Mouse (Mus musculus) CD4-positive, CD25-positive, alpha-beta regulatory T cell, adult 2 months (primary cell): ENCODE results near the gene Amacr.
"Not testable (repeated sequence)": the region's sequence is repeated elsewhere in the genome, so short reads cannot be mapped to it uniquely, and the experiment has no call there.

Experiments used
- DNase-seq: peaks from one replicate; pipeline ENCODE4 v3.0.0-alpha.2; 2012; ENCODE audit warnings: low read depth, low spot score

Amacr gene

DNA sequence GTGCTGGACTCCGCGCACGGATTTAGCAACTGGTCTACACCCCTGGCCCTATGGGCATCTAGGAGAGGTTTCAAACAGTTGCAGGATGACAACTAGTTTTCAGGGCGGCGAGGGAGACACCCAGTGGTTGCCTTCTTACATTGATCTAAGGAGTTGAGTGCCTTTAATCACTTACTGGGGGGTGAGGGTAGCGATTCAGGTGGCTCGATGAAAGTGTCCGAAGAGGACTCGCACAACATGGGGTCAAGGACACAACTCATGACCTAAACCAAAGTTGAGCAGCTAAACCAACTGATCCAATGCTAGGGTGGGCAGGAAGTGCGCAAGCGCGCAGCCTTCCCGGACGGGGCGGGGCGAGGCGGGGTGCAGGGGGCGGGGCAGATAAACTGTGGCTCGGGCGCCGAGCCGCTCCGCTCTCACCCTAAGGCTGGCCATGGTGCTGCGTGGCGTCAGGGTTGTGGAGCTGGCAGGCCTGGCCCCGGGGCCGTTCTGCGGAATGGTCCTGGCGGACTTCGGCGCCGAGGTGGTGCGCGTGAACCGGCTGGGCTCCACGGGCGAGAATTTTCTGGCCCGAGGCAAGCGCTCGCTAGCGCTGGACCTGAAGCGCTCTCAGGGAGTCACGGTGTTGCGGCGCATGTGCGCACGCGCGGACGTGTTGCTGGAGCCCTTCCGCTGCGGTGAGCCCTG, at the start of gene Amacr:
Gene Amacr, plus strand, starts transcription at position 380 of the 687 bp plus-strand sequence.
- peak; percentile 94 for DNase-seq

DNA sequence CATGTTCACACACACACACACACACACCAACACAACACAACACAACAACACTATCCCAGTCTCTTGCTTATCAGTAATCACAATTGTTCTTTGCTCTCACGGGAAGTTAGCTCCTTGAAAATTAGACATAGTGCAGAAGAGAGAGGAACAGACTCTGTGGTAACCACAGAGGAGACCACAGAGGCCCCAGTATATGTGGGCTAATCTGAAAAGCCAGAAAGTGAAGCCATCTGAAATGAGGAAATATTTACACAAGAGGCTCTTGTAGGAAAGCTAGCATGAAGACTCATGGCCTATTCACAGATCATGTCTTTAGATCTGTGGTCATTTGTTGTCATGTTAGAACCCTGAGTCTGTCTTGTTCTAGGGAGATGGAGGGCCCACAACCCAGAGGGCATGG, 47.6 kb upstream of the Amacr start:
- no peak for DNase-seq

DNA sequence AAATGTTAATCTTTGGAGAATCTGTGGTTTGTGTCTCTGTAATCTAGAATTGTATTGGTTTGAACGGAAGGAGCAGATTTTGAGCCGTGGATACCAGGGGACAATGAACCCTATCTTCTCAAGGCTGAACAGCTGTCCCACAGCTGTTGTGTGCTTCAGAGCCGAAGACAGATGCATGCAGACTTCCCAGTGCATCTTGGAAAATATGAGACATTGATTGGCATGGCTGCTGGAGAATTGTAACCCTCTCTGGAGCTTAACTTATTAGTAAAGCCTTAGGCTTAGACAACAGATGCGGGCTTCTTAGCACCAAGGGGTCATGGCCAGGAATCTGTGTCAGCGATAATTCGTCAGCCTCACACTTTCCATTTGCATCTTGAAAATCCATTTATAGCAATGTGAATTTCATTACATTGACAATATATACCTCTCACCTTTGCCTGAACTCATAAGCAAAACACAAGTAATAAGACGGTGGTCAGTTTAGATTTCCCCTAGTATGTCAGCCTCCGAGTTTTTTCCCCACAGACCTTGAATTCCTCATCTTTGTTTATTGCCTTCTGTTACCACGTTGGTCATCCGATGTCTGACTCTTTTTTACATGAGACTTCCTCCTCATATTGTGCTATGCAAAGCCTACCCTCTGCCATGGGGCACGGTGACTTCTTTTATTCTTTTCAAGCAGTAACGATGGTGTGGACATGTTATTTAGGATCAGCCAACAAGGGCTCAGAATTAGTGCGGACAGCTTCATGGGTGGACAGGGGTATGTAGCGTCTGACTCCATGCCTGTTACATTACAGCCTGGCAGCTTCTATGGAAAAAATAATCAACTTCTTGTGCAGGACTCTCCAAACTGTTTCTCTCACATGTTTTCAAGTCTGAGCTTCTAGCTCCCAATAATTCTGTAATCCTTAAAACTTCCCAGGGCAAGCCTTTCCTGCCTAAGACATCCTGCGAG, 41.1 kb upstream of the Amacr start:
- DNase-seq, result no peak

DNA sequence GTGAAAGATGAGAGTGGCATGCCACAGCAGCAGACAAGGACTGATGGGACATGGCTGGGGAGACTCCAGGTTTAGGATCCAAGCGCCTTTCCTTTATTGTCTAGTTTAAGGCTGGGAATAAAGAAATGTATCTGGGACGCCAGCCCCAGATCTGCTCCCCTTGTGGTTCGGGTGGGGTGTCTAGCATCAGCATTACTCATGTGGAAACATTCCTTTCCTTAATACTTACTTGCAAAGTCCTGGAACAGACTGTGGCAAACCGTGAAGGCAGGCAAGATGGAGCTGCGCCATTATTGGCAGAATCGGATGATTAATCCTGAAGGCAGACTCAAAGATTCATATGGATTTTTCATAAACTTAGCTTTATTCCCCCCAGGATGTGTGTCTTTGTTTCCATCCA, 39.7 kb upstream of the Amacr start:
- DNase-seq, result no peak

DNA sequence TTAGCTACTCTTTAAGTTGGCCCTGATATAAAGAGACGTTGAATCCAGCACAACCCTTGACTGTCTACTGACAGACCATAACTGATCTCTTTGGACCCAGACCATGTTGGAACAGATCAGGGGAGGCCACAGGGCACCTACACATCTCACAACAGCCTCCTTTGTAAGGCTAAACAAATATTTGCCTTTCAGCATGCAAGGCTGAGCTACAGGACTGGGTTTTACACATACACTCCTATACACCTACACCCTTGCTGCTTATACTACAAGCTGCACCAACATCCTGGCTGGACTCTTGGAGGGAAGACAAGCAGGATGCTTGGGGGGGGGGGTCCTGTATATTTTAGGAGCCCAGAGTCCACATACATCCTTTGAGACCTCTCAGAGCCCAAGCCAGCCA, 33.7 kb upstream of the Amacr start:
- DNase-seq, result no peak

DNA sequence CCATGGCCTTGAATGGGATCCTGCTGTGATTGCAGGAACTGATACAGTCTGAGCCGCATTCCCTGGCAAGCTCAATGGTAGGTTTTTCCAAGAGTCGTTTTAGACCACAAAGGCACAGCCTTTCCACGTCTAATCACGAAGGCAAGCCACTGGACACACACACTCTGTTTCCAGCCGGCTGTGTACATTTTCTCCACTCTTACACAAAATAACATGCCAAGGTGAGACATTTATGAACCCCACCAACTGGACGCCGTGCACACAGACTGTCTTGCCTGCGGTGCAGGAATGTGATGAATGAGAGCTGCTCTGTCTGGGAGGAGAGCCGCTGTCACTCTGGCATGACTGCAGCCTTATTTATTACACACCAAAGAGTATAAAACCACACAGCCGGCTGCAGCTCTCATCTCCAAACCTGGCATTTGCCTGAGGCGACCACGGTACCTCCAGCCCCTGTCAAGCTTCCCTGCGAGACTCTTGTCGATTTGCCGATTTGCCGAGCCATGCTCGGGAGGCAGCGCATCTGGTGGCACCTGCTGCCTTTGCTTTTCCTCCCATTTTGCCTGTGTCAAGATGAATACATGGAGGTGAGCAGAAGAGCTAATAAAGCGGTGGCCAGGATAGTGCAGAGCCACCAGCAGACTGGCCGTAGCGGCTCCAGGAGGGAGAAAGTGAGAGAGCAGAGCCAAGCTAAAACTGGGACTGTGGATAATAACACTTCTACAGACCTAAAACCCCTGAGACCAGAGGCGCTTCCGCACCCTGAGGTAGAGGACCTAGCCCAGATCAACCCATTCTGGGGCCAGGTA, 29.4 kb upstream of the Amacr start, which contains the start of gene C1qtnf3:
Gene C1qtnf3, plus strand, starts transcription at position 382 of the 809 bp plus-strand sequence.
- DNase-seq, result no peak

DNA sequence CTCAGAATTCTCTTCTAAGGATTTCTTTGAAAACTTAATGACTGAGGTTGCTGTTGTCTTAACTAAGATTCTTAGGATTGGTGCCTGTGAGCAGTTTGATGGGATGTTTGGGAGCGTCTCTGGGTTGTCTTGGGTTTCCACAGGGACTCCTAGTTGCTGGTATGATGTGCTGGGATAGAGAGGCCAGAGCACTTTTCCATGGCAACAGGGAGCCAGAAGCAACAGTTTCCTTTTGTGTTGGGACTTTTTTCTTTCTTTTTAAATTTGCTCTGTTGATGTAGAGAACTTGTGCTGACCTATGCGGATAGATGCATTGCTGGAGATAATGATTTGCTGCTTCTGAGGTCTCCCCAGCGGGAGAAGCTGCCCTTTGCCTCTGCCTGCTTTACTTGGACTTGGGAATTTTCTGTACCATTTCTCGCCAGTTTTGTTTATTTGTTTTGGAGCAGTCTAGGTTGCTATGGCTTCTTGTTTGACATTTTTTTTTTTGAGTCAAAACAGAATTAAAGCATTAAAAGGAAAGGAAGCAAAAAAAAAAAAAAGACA, 28.7 kb upstream of the Amacr start:
- DNase-seq, result no peak

DNA sequence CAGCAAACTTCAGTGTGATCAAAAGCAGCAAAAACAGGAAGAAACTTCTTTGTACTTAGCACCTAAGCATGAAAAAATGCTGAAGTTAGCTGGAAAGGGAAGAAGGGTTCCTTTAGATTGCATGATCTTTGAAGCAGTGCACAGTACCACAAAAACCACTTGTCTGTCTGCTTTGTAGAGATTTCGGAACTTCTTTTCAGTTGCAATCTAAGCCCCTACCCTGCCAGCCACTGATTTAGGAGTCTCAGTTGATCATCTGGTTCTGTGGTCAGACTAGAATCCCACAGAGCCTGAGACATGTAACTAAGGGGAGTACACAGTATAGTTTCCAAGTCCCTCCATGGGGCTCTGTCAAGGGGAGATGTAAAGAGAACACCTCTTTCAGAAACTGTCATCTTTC, 28.1 kb upstream of the Amacr start:
- DNase-seq, result no peak

DNA sequence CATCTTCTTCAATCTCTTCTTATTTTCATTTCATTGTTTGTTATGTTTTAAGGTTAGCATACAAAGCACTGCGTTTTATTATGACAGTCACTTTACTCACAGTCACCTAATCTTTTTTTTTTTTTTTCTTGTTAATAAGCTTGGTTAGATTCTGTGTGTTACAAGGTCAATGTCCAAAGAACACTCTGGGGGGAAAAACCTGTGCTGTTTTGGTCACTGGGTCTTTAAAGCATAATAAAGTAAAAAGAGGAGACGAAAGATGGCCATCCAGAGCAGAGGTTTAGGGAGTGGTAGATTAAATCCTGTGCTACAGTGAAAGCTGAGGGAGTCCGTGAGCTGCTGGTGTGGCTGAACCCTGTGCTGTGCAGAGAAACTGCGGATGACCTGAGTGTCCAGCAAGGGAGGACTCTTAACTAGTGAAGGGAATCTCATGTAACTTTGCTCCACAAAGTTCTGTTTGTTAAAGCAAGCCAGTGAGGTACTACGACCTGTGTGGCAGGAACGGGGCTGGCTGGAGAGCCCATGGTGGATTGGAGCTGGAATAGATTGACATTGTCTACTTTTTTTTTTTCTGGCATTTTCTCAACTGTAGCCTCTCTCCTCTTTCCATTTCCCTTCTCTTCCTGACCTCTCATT, 27.1 kb upstream of the Amacr start:
- DNase-seq, result no peak

DNA sequence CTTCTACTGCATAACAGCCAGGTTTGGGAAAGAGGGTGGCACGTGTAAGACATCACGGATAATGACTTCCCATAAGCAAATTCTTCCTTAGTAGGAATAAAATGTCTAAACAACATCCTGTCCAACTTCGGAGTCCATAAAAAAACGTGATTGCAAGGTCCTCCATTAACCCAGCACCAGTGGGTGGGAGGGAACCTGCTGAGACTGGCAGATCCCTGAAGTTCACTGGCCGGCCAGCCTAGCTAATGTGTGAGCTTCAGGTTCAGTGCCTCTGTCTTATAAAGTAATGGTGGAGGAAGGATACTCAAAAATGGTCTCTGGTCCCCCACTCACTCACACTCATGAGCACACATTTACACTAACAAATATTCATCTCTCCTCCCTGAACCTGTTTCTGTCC, 26.4 kb upstream of the Amacr start:
- no peak for DNase-seq

DNA sequence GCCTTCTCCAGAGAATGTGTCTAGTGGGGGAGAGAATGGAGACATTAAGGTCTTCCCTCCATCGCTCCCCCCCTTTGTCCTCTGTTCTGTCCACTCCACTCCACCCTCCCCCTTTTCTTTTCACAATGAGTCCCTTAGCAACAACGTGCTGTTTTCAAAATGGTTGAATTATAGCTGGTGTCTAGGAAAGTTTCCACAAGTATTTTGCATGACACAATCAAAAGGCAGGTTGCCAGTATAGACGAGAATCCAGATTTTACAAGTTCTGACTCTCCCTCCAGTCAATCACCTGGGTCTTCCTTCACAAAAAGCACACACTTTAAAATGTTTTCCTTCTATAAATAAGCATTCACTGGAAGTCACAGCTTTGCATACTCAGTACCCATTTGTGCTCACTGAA, 24.9 kb upstream of the Amacr start:
- no peak for DNase-seq

DNA sequence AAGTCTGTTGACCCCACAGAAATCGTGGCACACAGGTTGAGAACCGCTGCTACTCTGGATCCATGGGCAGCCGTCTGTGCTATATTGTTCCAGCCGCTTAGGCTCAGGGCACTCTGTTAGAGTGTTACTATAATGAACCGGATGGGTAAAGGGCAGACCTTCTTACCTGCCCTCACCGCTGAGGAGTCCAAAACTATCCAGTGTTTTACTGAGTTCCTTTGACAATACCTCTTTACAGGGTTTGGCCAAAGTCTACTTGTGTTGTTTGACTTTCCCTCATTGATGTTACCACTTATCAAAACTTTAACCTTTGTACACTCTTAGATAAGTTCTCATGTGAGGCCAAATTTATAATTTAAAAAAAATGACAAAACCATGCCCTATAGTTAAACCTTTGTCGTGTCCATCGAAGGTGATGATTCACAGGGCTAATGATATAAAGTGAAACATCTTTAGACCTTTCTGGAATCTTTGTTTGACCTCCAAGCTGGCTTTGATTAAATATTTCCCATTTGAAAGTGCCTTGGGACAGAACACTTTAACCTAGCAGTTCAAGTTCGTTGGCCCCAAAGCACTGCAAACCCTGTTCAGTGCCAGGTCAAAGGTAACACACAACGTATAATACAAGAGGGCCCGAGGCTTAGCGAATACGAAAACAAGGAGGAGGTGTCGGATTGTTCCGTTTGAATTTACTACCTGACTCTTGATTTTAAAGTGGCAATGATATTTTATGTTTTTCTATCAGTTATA, 22.1 kb upstream of the Amacr start:
- DNase-seq, result no peak

DNA sequence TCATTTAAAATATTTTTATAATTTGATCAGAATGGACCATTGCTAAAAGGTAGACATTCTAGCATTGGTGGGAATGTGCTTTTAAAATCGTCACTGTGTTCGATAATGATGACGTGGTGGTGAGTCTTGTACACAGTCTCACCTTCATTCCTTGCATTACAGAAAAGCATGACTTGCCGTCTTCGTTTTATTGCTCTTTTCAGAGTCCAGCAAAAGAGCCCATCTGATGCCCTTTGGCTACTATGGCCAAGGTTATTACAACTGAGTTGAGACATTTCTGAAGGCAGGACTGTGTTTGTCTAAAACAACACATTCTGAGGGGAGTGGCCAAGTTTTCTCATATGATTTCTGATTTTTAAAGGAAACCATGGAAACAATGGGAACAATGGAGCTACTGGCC, 21.3 kb upstream of the Amacr start:
- no peak for DNase-seq

DNA sequence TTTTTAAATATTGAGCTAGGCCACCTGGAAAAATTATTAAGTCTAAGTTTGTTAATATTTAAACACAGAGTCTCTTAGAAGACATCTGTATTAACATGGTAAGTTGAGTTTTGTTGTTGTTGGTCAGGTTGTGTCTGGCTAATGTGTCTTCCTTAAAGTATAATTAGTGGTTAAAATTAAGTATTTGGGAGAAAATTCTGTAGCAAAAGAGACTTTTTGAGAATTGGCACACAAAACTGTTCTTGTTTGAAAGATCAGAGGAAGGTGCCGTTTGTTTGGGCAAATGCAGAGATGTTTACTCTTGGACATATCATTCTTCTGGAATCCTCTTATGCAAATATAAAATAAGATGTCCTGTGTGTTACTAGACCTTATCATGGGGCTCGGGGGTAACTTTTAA, 19.0 kb upstream of the Amacr start:
- no peak for DNase-seq

DNA sequence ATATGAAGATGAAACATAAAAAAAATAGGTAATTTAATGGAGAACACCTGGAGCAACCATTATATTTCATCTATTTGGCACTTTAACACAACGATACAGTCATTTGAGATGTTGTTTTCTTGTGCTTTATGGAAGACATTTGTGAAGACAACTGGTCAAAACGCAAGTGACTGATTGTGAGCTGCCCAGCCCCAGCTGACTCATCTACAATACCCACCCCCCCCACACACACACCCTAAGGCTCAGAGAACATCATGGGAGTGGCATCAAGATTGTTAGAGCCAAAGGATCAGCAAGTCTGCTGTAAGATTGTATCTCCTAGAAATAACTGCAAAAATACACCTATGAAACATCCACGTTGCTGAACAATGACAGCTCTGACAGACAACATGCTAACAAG, 12.1 kb upstream of the Amacr start:
- DNase-seq, result no peak

DNA sequence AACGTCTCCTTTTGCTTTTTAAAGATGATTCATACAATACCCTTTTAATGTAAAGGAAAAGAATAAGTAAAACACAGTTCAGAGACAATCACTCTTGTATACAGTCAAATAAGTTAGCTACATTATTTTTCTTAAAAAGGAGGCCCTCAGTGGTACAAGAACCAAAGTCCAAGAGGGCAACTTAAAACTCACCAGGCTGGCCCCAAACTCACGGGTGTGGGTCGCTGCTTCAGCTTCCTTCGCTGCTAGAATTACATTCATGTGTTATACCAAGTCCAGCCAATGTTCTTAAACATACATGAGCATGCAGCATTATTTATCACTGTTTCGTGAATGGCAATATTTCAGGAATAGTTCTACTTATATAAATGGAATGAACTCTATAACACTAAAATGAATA, 10.8 kb upstream of the Amacr start:
- DNase-seq, result no peak

DNA sequence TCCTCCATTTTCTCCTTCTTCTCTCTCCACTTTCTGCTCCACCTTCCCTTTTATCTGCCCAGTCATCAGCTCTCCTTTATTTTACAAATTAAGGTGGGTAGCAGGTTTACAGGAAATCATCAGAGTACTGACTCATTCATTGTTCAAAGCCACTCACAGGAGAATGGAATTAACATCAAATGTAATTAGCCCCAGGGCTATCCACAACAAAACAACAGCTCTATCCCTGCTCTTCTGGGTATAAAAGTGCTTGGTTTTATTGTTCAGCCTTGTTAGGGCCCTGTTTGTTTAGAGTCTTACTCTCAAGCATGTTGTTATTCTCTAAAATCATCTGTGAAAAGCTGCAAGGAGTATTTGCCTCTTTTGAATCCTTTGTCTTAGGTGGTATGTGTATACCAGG, 4.4 kb upstream of the Amacr start:
- no peak for DNase-seq

DNA sequence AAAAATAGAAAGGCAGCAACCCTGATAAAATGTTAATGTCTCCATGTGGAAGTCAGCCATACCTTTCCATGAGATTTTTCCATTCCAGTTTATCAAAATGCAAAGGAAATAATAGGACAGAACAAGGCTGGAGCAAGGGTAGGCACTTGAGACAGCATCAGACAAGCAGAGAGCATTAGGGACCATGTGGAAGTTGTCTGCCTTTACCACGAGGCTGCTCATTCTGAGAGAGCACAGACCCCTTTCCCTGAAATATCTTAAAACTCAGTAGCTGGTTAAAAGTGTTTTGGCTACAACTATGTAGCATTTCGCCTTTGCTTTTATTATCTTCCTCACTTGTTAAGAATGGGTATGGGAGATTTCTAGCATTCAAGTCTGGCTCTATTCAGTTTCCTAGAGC, 844 bp upstream of the Amacr start:
- no peak for DNase-seq

DNA sequence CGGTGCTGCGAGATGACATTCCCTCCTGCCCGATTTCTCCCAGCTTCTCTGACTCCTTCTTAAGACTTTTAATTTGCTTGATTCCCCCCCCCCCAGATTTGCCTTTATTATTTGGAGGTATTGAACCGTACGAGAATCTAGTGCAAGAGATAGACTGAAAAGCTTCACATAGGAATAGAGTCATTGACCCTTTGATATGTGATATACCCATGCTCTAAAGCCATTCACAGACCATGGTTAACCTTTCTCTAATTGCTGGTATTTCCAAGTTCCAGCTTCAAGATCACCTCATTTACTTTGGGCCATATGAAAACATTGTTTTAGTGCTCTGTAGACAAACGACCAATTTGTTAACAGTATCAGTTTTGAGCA, 494 bp downstream of the Amacr start:
- no peak for DNase-seq

DNA sequence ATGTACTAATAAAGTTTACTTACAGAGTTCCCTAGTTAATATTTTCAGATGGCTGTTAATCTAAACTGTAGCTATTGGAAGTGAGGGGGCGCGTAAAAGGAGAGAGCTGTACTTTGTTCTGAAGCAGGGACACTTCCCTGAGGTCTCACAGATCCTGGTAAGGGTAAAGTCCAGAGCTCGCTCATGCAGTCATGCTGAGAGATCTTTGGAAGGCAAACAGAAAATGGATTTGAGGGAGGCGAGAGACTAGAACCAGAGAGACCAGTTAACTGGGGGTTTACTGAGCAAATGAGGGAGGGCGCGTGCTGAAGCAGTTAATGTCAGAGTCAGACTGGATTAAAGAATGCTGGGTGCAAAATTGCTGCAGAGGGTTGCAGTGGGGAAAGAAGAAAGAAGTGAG, 4.2 kb downstream of the Amacr start:
- DNase-seq, result no peak

DNA sequence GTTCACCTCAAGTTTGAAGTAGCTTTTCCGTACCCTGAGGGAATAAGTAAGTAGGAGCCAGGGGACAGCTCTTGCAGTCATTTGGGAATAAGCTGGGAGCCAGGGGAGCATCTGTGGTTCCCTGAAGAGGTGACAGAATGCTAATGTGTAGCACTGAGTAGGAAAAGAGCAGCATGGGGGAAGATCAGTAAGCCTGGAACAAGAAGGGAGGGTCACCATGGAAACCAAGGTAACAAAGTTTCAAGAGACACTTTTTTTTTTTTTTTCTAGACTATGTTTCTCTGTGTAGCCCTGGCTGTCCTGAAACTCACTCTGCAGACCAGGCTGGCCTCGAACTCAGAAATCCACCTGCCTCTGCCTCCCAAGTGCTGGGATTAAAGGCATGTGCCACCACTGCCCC, 4.9 kb downstream of the Amacr start:
- not testable (repeated sequence) for DNase-seq
